Mouse (Mus musculus) forebrain, embryonic 15.5 days (tissue): ENCODE results near the gene Il1r2. TPM values are rescaled to one million over a fixed set of nuclear protein-coding genes. Genes with fewer than 3 reads are reported as not detected.

Source experiments
- ATAC-seq: fragments of 200-750 bp; cut with Nextera tagmentation; replicated peaks from 2 replicates; pipeline ENCODE4 v1.8.0; 2017; ENCODE audit warnings: mild to moderate bottlenecking, moderate TSS enrichment, moderate library complexity
- H3K27ac ChIP-seq: fragments of 300-500 bp; sonication (generic); replicated peaks from 2 replicates; pipeline ENCODE4 v1.5.1; 2015; ENCODE audit warnings: mild to moderate bottlenecking, inconsistent platforms
- H3K27me3 ChIP-seq: fragments of 300-500 bp; sonication (generic); 2 replicates; pipeline ENCODE4 v1.6.1; 2015; ENCODE audit warnings: inconsistent platforms
- H3K36me3 ChIP-seq: fragments of 300-500 bp; sonication (generic); 2 replicates; pipeline ENCODE4 v1.6.1; 2015; ENCODE audit warnings: mild to moderate bottlenecking, inconsistent platforms
- H3K4me1 ChIP-seq: fragments of 300-500 bp; sonication (generic); 2 replicates; pipeline ENCODE4 v1.6.1; 2015; ENCODE audit warnings: inconsistent platforms
- H3K4me2 ChIP-seq: fragments of 300-500 bp; sonication (generic); replicated peaks from 2 replicates; pipeline ENCODE4 v1.6.1; 2015; ENCODE audit warnings: mild to moderate bottlenecking, inconsistent platforms
- H3K4me3 ChIP-seq: fragments of 300-500 bp; sonication (generic); 2 replicates; pipeline ENCODE4 v1.5.1; 2015; ENCODE audit warnings: mild to moderate bottlenecking, inconsistent platforms
- H3K9ac ChIP-seq: fragments of 300-500 bp; sonication (generic); replicated peaks from 2 replicates; pipeline ENCODE4 v1.6.1; 2015; ENCODE audit warnings: mild to moderate bottlenecking, inconsistent platforms
- H3K9me3 ChIP-seq: fragments of 300-500 bp; sonication (generic); 2 replicates; pipeline ENCODE4 v1.6.1; 2016; ENCODE audit warnings: inconsistent platforms
- WGBS: fragments of 180-500 bp; shearing (Covaris S2); methylation state at CpG from one replicate; pipeline ENCODE4 v1.1.7; 2015; ENCODE audit warnings: mixed read lengths; 5-methylcytosine and 5-hydroxymethylcytosine counted together
- polyA plus RNA-seq: library from polyadenylated mRNA; unstranded; fragments of >200 nt; fragmentation: Nextera tagmentation; extraction: Ambion mirVana; gene quantifications from 2 replicates; pipeline ENCODE4 v1.2.1, GENCODE M21; 2015

The Il1r2 gene
- polyA plus RNA-seq, 1 experiment from 2014 or later: 0.57 TPM

DNA sequence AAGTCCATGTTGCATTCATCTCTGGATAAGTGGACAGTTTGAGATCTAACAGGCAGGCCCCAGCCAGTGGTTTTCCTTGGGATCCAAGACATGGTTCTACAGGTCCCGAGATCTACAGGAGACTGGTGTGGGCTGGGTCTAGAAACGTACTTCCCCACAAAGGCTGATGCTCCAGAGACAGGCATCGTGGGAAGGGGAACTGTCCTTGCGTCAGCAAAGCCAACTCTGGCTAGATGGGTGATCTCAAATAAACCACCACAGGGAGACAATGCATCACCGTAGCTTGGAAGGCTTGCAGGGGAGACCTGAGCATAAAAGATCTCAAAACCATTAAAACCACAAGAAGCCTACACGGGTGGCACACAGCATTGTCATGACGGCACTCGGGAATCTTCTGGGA, 9.4 kb upstream of the Il1r2 start:
- Histone ChIP-seq H3K27ac (no peak overlapping the region), H3K9me3 (no peaks in the 10 kb centered on the region), H3K4me1 (no peaks in the 10 kb centered on the region), H3K4me3 (no peak overlapping the region), H3K4me2 (no peak overlapping the region), H3K9ac (no peak overlapping the region), H3K36me3 (no peaks in the 10 kb centered on the region), H3K27me3 (no peaks in the 10 kb centered on the region)
- ATAC-seq: no peak
- 90% methylated on average over 8 of the region's 8 CpGs for WGBS

GRCm38 (mm10) chr1:40072558-40072957, 1.3 kb upstream of the Il1r2 start:
- no peaks in the 10 kb centered on the region for H3K9me3 ChIP-seq
- H3K9ac ChIP-seq: no peak overlapping the region
- no peak overlapping the region for H3K4me2 ChIP-seq
- H3K4me1 ChIP-seq: no peaks in the 10 kb centered on the region
- WGBS: 84% methylated on average over 4 of the region's 4 CpGs
- H3K4me3 ChIP-seq: no peak overlapping the region
- H3K36me3 ChIP-seq: no peaks in the 10 kb centered on the region
- no peak overlapping the region for H3K27ac ChIP-seq
- no peaks in the 10 kb centered on the region for H3K27me3 ChIP-seq
- ATAC-seq: no peak

GRCm38 (mm10) chr1:40077328-40077727, 3.4 kb downstream of the Il1r2 start:
- ATAC-seq: no peak
- Histone ChIP-seq H3K4me1 (no peaks in the 10 kb centered on the region), H3K9me3 (no peaks in the 10 kb centered on the region), H3K4me2 (no peak overlapping the region), H3K36me3 (no peaks in the 10 kb centered on the region), H3K9ac (no peak overlapping the region), H3K4me3 (no peak overlapping the region), H3K27me3 (no peaks in the 10 kb centered on the region), H3K27ac (no peak overlapping the region)
- 98% methylated on average over 2 of the region's 2 CpGs for WGBS

DNA sequence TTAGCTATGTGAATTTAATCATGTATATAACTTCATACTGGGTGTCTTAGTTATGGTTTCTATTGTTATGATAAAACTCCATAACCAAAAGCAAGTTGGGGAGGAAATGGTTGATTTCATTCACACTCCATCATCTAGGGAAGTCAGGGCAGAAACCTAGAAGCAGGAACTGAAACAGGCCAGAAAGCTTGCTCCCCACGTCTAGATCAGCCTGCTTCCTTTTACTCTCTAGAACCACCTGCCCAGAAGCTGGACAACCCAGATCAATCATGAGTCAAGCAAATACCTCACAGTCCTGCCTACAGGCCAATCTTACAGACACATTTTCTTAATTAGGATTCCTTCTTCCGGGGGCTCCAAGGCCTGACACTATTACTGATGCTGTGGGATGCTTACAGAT, 7.2 kb downstream of the Il1r2 start:
- Histone ChIP-seq H3K4me3 (no peak overlapping the region), H3K27me3 (no peaks in the 10 kb centered on the region), H3K27ac (no peak overlapping the region), H3K9ac (no peak overlapping the region), H3K4me2 (no peak overlapping the region), H3K36me3 (no peaks in the 10 kb centered on the region), H3K4me1 (peaks cover 16% of the 10 kb centered on the region), H3K9me3 (no peaks in the 10 kb centered on the region)
- no peak for ATAC-seq
- WGBS: 81% methylated on average over 2 of the region's 2 CpGs

DNA sequence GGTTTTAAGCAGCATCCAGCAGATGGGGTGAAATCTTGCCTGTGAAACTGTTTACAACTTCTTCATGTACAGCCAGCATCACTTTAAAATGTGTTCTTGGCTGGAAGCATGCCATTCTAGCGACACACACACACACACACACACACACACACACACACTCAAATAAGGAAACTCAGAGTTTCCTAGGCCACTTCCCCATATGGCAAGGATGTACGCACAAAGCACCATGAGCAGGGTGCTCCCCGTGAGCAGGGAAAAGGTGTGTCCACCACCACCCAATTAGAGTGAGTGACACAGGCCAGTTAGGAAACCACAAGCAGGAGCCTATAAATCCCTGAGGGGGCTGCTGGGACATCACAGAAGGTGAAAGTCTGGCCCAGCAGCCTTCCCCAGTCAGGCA, 10.5 kb downstream of the Il1r2 start:
- H3K27me3 ChIP-seq: no peaks in the 10 kb centered on the region
- 0 out of 2 replicates have a peak overlapping the region, but pooled peaks have one; percentile 31 for H3K27ac ChIP-seq
- no peak overlapping the region for H3K9ac ChIP-seq
- 0 out of 2 replicates have a peak overlapping the region, but pooled peaks have one; percentile 10 for H3K4me2 ChIP-seq
- peaks cover 16% of the 10 kb centered on the region for H3K4me1 ChIP-seq
- ATAC-seq: peak; percentile 33; the same call in 1 of the 2 replicates
- 67% methylated on average over 3 of the region's 3 CpGs for WGBS
- H3K9me3 ChIP-seq: no peaks in the 10 kb centered on the region
- no peaks in the 10 kb centered on the region for H3K36me3 ChIP-seq
- H3K4me3 ChIP-seq: no peak overlapping the region

DNA sequence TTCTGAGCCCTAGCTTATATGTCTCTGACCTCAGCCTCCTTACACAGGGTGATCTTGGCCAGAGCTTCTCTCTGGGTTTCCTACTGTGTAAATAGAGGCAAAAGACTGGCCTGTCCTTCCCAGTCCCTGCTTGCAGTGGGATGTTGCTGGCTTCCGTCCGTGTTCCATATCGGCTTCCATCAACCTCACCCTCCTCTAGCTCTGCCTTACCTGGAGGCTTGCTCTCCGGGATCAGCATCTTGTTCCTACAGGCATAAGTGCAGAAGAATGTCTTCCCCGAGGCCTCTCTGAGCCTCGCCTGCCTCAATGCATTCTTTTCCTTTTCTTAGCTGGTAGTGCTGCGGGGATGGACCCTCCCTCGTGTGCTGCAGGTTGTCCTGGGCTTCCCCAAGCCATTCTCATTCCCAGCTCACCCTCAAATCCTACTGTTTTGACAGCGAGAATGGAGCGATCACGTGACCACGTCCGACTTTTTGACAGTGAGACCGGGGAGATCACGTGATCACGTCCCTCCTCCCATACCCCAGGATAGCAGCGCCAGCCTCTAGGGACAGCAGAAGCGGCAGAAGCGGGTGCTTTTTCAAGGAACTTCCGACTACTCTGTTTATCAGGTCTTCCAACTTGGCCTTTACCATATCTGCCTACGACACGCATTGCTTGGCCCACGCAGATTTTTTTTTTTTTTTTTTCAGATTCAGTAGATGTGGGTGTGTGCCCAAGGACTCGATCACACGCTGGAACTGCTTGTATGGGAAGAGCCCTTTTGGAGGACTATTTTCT, 11.7 kb downstream of the Il1r2 start:
- Histone ChIP-seq H3K4me3 (peak overlapping the region; percentile 51), H3K36me3 (no peaks in the 10 kb centered on the region), H3K4me2 (peak overlapping the region; percentile 78), H3K9me3 (no peaks in the 10 kb centered on the region), H3K27me3 (no peaks in the 10 kb centered on the region), H3K9ac (peak overlapping the region; percentile 56), H3K4me1 (peaks cover 16% of the 10 kb centered on the region), H3K27ac (no peak overlapping the region)
- ATAC-seq: peak; percentile 89
- 3% methylated on average over 25 of the region's 25 CpGs for WGBS

DNA sequence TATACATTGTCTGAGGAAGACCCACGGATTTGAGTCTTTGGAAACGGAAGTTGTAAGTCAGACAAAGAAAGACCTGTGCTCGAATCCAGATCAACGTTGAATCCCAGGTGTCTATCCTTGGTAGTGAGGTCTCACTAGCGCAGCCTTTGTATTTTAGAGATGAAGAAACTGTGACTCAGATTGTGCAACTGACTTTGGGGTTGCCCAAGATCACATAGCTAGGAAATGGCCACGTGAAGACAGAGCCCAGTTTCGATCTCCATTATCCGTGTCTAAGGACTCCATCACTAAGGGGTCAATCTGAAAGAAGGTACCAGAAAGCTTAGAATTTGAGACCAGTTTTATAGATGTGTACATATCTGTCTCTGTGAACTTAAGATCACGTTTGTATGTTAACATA, 17.3 kb downstream of the Il1r2 start:
- 88% methylated on average over 9 of the region's 9 CpGs for WGBS
- ATAC-seq: no peak
- Histone ChIP-seq H3K9ac (no peak overlapping the region), H3K4me2 (no peak overlapping the region), H3K9me3 (no peaks in the 10 kb centered on the region), H3K4me1 (no peaks in the 10 kb centered on the region), H3K27ac (no peak overlapping the region), H3K4me3 (no peak overlapping the region), H3K36me3 (no peaks in the 10 kb centered on the region), H3K27me3 (no peaks in the 10 kb centered on the region)

- H3K36me3 ChIP-seq: no peaks in the 10 kb centered on the region
- no peaks in the 10 kb centered on the region for H3K27me3 ChIP-seq
- no peak overlapping the region for H3K9ac ChIP-seq
- H3K4me1 ChIP-seq: no peaks in the 10 kb centered on the region
- no peaks in the 10 kb centered on the region for H3K9me3 ChIP-seq
- ATAC-seq: peak; percentile 70
- H3K4me2 ChIP-seq: no peak overlapping the region
- 0 out of 2 replicates have a peak overlapping the region, but pooled peaks have one; percentile 3 for H3K27ac ChIP-seq
- no peak overlapping the region for H3K4me3 ChIP-seq
- WGBS: 32% methylated on average over 6 of the region's 6 CpGs
Measured at GRCm38 (mm10) chr1:40092541-40092940, 18.7 kb downstream of the Il1r2 start.

DNA sequence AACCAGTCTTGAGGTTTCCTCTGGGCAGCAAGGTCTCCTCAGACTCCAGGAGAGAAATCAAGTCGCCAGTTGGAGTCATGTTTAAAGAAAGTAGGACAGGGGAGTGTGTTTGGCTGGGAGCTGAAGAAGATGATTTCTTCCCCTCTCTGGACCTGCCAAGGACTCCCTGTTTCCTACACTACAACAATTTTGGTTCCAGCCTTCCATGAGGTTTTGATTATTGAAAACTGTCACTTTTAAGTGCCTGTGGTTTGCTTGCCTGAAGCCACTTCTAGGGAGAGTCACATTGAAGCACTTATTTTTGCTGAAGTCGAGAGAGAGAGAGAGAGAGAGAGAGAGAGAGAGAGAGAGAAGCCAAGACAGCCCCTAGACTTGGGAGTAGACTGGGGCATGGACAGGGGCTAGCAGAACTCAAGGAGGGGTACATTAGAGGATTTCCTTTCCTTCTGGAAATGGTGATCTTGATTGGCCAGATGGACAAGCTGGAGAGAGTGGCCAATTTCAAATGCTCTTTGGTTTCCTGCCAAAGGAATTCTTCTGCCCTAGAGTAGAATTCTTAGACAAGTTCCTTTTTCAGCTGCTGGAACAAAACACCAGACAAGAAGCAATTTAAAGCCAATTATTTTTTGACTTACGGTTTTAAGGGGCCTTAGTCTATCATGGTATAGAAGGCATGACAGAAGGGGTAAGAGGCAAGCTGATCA, 20.9 kb downstream of the Il1r2 start:
- ATAC-seq: no peak
- WGBS: 79% methylated on average over 3 of the region's 3 CpGs

DNA sequence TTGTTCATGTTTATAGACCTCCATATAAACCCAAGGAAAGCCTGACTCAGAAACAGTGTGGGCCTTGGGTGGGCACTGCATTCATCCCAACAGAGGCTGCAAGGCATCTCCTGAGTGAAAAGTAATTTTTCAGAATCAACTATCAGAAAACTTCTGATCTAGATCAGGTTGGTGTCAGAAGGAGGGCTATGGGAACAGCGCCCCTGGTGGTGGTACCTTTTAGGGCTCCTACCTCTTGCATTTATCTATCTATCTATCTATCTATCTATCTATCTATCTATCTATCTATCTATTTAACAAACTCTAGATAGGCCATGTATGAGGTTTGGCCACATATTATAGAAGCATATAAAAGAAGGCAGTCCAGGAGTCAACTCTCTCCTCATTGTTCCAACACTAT, 21.7 kb downstream of the Il1r2 start:
- 29% methylated on average over 1 of the region's 1 CpGs for WGBS
- no peak overlapping the region for H3K9ac ChIP-seq
- H3K4me3 ChIP-seq: no peak overlapping the region
- H3K36me3 ChIP-seq: no peaks in the 10 kb centered on the region
- no peak overlapping the region for H3K4me2 ChIP-seq
- H3K27me3 ChIP-seq: no peaks in the 10 kb centered on the region
- no peaks in the 10 kb centered on the region for H3K9me3 ChIP-seq
- no peaks in the 10 kb centered on the region for H3K4me1 ChIP-seq
- H3K27ac ChIP-seq: no peak overlapping the region
- no peak for ATAC-seq

More for the DNA sequence above, 20.9 kb downstream of the Il1r2 start:
- no peak overlapping the region for H3K9ac ChIP-seq
- H3K36me3 ChIP-seq: no peaks in the 10 kb centered on the region
- H3K9me3 ChIP-seq: no peaks in the 10 kb centered on the region
- H3K4me3 ChIP-seq: no peak overlapping the region
- H3K4me1 ChIP-seq: no peaks in the 10 kb centered on the region
- H3K27ac ChIP-seq: no peak overlapping the region
- no peak overlapping the region for H3K4me2 ChIP-seq
- no peaks in the 10 kb centered on the region for H3K27me3 ChIP-seq

- 88% methylated on average over 4 of the region's 4 CpGs for WGBS
- Histone ChIP-seq H3K4me3 (no peak overlapping the region), H3K27me3 (no peaks in the 10 kb centered on the region), H3K9me3 (no peaks in the 10 kb centered on the region), H3K9ac (no peak overlapping the region), H3K36me3 (no peaks in the 10 kb centered on the region), H3K27ac (no peak overlapping the region), H3K4me2 (no peak overlapping the region), H3K4me1 (no peaks in the 10 kb centered on the region)
- ATAC-seq: no peak
Measured at GRCm38 (mm10) chr1:40106306-40106705, 32.4 kb downstream of the Il1r2 start.

GRCm38 (mm10) chr1:40106719-40107118, 32.8 kb downstream of the Il1r2 start:
- no peaks in the 10 kb centered on the region for H3K4me1 ChIP-seq
- 80% methylated on average over 4 of the region's 4 CpGs for WGBS
- no peak for ATAC-seq
- H3K9me3 ChIP-seq: no peaks in the 10 kb centered on the region
- no peaks in the 10 kb centered on the region for H3K27me3 ChIP-seq
- H3K4me2 ChIP-seq: no peak overlapping the region
- H3K27ac ChIP-seq: no peak overlapping the region
- no peaks in the 10 kb centered on the region for H3K36me3 ChIP-seq
- H3K4me3 ChIP-seq: no peak overlapping the region
- H3K9ac ChIP-seq: no peak overlapping the region
